Mouse (Mus musculus): ENCODE measurements around the gene Sik2. TPM values are rescaled to one million over a fixed set of nuclear protein-coding genes. Genes with fewer than 3 reads are reported as not detected.

Sik2 gene
- total RNA-seq, 2 experiments from 2014 or later = 12.3 to 27.3 TPM

DNA sequence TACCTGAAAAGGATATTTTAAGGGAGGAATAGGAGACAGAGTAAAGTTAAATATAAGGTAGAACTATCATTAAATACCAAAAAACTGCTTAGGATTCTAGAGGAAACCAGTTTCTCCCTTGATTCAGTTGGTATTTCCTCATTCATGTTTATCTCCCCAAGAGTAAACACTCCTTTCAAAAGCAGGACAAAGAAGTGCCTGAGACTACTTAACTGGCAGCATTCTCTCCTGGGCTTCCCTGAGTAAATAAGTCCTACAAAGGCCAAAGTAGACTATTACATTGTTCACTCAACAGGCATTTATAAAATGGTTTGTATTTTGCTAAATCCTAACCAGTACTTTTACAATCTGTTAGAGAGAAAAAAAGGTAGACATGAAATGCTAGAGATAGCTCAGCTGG lies 22.2 kb downstream of the Sik2 start:
- no peak for ATAC-seq (replicated peaks; ENCODE audit: poor library complexity)

DNA sequence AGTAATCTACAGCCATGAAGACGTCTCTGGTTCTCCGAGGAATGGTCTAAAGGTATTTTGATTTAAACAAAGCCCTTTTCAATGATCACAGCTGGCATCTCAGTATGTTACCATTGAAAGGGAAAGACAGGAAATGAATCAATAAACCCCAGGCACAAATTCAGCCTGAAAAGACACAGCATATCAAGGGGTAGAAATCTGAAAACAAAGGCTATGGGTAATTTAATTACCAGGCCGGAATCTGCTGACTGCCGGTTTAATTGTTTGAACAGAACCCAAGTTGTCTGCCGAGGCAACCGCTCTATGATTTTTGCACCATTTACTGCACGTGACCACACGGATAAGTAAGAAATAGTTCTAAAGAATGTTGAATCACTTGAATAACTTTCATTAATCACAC lies 22.8 kb downstream of the Sik2 start:
- no peak for ATAC-seq (replicated peaks; ENCODE audit: poor library complexity)

DNA sequence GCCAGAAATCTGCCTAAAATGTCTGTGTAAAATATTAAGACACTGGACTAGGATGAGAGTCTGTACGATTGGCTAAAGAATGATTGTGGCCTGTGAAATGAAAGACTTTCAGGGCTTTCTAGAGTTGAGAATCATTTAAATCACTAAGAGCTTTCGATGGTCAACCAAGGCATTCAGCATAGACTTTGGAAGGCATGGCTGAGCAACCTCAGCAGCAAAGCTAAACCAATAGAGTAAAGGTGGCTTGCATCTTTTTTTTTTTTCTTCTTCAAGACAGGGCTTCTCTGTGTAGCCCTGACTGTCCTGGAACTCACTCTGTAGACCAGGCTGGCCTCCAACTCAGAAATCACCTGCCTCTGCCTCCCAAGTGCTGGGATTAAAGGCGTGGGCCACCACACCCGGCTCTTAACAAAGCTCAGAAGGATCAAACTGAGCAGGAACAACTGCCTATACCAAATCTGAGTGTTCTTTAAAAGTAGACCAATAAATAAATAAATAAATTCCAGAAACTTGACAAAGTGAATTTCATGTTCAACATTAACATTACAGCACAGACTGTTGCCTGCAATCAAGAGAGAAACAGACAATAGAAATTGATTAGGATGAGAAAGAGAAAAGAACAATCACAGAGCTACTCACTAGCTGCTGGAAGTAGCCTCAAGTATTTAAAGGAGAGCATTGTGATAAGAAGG lies 27.2 kb downstream of the Sik2 start:
- no peak for ATAC-seq (replicated peaks; ENCODE audit: poor library complexity)

DNA sequence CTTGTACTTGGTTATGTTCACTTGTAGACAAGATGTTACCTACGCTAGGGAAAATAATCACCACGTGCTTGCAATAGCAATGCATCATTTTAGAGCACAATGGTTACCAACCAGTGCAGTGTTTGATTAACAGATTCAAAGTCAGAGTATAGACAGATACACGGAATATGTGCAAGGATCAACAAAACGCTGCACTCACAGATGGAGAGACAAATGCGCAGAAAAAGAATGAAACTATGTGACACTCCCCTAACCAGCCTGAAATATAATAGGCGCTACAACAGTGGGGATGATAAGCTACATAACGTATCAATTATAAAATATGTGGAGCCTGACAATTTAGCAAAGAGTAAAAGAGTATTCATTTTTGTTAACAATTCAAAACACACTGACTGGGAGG lies 34.2 kb downstream of the Sik2 start:
- ATAC-seq (replicated peaks; ENCODE audit: poor library complexity) = no peak

DNA sequence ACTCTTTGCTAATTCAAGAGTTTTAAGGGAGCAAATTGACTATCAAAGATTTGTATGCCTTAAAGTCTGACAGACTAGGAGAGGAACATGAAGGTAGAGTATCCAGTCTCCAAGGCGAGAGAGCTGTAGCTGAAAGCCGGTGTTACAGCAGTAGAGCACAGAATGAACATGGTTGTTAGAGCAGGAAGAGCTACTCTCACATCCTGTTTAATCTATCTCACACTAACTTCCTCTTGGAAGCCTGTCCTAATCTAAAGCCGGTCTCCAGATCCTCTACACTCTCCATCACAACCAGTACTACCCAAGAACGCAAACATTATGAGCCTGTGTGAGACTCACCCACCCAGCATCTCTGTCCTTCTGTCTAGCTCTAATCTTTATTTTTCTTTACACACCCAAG lies 38.5 kb downstream of the Sik2 start:
- peak; percentile 74 for ATAC-seq (replicated peaks; ENCODE audit: poor library complexity)

DNA sequence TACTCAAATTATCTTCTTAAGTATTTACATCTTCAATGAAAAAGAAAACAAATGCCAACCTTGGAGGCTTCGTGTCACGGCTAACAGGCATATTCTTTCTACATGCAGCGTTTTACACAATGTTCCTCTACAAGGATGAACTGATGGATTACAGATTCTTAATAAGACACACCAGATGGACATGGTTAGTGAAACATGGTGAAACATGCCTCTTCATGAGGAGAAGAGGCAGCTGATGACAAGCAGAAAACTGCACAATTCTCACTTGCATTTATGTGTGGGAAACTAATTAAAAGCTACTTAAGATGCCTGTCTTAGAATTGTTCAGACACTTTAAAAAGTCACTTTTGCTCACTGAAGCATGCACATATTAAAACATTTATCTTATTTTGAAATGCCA lies 39.6 kb downstream of the Sik2 start:
- no peak for ATAC-seq (replicated peaks; ENCODE audit: poor library complexity)

DNA sequence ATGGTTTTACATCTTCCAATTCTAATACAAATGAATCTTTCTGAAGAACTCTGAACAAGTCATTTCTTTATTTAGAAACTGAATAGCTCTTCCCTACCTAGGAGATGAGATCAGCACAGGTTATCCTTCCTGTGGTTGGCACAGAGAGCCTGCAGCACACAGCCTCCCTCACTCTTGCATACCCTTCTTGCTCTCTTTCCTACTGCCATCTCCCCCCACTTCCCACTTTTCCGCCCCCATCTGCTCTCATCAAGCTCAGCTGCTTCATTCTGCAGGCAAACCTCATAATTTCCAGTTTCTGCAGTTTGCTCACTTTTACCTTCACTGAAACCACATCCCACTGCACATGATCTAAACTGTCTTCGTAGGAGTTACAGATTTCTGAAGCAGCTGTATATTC lies 42.6 kb downstream of the Sik2 start:
- ATAC-seq (replicated peaks; ENCODE audit: poor library complexity) = peak; percentile 43; the same call in 1 of the 2 replicates

DNA sequence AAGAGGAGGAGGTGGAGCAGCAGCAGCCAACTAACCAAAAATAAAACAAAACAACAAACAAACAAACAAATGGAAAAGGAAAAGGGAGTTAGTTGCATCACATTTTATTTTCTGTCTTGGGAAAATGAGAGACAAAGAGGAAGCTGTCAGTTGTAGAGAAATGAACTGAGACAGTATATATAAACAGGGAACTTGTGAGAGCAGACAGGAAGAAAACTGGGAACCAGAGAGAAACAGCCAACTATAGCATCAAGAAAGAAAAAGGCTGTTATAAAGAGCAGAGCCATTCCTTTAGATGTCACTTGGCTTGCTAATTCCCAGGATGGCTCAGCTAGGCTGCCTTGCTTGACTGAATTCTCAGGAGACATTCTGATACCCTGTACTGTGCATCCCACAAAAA lies 43.5 kb downstream of the Sik2 start:
- ATAC-seq (replicated peaks; ENCODE audit: poor library complexity) = peak; percentile 42

DNA sequence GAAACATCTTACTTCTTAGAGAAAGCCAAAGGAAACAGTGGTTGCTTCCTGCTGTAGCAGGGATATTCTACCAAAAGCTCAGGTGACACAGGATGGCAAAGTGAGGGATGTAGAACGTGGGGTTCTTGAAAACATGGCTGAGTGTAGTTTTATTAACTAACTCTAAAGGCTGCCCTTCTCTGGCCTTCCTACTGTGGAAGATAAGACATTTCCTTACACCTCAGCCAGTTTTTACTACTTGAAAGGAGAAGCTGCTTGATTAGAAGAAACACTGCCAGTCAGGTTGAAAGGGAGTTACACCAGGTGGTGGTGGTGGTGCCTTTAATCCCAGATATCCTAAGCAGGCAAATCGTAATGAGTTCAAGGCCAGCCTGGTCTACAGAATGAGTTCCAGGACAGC lies 44.0 kb downstream of the Sik2 start:
- ATAC-seq (replicated peaks; ENCODE audit: poor library complexity) = no peak; the same call in 1 of the 2 replicates

DNA sequence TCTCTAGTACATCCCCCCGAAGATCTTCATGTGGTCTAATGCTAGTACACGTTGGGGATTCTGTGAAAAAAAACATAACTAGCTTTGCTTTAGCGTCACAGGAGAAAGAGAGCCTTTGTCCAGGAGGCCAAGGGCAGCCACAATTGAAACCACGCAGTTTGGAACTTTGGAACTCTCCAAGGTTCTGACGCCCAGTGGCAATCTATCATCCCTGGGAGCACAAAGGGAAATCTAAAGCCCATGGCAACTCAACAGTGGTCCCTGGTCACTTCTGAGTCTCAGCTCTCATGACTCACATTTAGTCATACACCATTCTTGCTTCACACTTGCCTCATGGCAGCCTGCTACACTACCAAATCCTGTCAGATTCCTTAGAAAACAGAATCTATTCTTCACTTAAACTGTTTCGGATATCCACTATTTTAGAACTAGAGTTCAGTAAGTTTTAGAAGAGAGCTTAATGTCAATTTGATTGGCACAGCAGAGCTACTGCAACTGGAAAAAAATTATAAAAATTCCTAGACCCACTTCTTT lies 50.9 kb downstream of the Sik2 start:
- no peak for ATAC-seq (replicated peaks; ENCODE audit: poor library complexity)

DNA sequence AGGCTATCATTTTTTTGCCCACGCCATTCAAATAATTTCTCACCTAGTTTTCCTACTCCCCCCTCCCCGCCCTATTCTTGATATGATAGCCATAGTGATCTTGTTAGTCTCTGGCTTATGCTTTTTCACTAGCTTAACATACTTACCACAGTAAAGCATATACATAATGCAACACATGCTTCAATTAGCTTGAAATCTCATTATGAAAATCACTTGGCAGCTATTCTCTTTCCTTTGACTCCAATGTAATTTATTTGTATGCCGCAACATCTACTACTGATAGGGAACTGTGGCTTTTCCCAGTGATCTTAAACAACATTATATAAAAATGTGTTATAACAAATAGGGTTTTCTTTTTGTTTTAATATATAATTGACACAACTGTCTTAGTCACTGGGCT lies 53.7 kb downstream of the Sik2 start:
- no peak for ATAC-seq (replicated peaks; ENCODE audit: poor library complexity)

DNA sequence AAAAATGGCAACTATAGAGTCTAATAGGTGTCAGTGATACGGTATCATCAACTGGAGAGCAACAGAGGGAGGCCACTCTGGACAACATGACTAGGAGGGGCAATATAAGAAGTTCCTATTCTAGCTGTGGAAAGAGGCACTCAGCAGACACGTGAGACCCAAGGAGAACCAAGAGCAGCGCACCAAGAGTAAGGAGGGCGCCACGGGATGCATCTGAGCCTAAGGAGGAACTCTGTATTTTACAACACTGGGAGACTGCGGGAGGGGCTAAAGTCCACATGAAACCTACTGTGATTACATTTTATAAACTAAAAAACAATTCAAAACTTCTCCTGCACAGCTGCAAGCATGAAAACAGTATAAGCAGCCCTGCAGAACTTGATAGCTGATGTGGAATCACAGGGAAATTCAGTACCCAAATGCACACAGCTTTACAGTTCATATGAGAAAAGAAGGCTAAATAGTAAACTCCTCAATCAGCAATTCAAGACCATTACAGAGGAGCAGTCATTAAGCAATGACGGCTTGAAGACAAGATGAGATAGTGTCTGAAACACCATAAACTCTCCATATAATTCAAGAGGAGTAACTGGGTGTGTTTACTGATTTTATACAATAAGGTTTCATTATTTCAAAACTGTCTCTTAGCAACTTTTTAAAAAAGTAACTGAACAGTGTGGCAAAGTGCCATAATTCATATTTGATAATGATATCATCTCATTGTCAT lies 60.6 kb downstream of the Sik2 start:
- peak; percentile 45; the same call in 1 of the 2 replicates for ATAC-seq (replicated peaks; ENCODE audit: poor library complexity)

DNA sequence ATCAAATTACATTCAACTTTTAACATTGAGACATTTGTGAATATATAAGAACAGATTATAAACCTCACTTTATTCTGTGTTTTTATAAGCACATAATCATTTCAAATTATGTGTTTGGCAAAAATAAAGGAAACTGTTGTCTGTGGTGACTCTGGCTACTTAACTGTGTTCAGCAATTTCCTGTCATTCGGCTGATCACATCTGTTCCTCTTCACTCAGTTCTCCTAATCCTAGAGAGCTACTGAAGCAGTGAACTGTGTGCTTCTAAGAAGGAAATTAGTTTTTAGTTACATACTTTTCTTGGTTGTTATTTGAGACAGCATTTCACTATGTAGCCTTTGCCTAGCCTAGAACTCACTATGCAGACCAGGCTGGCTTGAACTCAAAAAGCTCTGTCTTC lies 62.5 kb downstream of the Sik2 start:
- peak; percentile 66 for ATAC-seq (replicated peaks; ENCODE audit: poor library complexity)

DNA sequence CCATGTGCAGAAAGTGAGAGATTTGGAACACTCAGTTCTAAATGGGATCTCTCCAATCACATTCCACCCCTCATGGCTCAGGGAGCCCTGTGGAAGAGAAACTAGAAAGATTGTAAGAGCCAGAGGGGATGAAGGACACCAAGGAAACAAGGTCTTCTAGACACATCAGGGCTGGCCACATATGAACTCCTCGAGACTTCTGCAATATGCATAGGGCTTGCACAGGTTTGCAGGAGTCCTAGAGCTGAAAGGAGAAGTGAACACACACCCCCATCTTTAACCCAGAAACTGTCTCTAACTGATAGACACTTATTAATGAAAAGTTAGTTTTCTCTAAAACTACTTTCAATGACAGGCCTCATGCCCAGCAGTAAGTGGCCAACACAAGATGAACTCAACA lies 64.0 kb downstream of the Sik2 start:
- ATAC-seq (replicated peaks; ENCODE audit: poor library complexity) = peak; percentile 75

DNA sequence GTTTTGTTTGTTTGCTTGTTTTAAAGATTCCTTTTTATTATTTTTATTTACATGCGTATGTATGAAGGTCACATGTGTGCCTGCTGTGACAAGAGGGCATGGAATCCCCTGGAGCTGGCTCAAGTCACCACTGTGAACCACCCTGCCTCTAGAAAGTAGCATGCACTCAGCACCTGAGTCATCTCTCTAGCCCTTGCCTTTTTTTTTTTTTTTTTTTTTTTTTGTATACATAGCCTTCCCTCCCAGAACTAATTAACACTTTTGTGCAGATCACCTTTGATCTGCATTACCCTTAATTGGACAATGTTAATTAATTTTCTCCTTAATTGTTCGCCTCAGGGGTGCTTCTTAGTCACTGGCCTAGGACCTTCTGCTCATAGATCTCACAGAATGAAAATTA lies 66.2 kb downstream of the Sik2 start:
- no peak for ATAC-seq (replicated peaks; ENCODE audit: poor library complexity)

DNA sequence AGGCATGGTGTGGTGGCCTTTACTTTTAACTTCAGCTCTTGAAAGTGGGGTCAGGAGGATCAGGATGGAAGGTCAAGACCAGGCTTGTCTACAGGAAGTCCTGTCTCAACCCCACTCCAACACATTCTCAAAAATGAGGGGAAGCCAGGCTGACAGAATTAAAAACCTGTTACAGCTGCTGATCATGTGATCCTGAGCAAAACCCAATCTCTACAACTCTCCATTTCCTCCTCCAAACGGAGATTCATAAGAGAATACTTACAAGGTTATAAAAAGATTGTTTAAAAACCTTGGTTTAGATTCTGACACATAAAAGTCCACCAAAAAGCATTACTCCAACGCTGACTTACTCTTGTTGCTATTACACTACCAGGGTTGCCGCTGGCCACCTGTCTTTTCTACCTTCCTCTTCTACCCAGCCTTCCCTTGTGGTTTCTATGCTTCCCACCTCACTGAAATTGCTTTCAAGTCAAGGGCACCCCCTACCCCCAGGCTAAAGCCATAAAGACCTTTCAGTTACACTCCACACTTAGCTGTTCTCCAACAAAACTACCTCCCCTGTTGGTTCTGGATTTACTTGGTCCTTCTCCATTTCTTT lies 67.0 kb downstream of the Sik2 start:
- 0 out of 2 replicates have a peak, but pooled peaks have one; percentile 18 for ATAC-seq (replicated peaks; ENCODE audit: poor library complexity)

DNA sequence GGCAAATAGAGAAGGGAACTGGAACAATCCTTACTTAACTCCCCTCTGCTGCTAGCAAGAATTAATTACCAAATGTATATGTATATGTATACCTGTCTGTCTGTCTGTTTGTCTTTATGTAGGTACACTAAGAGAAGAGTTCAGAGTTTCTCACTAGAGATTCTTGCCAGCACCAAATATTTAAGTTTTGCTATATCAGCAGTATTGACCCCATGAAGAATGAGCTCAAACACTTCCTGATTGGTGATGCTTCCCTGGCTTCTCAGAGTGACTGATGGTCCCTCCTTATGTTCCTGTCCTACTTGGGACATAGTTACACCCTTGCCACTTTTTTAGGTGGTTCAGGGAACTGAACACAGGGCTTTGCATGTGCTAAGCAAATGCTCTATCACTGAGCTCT lies 78.9 kb downstream of the Sik2 start:
- ATAC-seq (replicated peaks; ENCODE audit: poor library complexity) = no peak

DNA sequence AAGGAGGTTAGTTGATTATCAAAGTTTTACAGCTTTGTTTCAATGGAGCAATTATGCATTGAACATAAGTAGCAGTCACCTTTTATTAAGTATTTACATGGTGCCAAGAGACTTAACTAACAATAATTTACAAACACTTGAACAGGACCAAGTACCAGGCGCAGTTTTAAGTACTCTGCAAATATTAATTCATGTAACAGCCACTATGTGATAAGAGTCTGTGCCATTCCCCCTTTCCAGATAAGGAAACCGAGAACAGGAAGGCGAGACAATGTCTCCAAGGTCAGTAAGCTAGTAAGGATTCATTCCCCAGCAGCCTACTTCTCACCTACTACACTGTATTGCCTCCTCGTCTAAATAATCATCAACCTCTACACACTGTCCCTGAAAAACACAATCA lies 83.1 kb downstream of the Sik2 start:
- ATAC-seq (replicated peaks; ENCODE audit: poor library complexity) = no peak; the same call in 1 of the 2 replicates

DNA sequence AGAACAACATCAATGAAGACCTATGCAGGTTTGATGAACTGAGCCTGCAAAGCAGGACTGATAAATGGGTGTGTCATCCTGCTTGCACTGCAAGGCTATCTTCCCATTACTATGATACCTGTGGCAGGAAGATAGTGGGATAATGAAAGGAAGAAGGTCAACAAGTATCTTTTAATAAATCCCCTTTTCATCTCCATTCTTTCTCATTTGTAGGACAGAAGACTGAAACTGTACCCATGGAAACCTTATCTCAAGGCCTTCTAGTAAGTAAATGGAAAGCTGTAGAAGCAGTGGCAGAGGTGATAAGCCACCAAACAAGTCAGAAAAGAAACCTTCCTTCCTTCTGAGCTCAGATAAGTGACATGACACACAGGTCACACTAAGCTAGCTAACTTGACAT lies 84.4 kb downstream of the Sik2 start:
- peak; percentile 91 for ATAC-seq (replicated peaks; ENCODE audit: poor library complexity)

DNA sequence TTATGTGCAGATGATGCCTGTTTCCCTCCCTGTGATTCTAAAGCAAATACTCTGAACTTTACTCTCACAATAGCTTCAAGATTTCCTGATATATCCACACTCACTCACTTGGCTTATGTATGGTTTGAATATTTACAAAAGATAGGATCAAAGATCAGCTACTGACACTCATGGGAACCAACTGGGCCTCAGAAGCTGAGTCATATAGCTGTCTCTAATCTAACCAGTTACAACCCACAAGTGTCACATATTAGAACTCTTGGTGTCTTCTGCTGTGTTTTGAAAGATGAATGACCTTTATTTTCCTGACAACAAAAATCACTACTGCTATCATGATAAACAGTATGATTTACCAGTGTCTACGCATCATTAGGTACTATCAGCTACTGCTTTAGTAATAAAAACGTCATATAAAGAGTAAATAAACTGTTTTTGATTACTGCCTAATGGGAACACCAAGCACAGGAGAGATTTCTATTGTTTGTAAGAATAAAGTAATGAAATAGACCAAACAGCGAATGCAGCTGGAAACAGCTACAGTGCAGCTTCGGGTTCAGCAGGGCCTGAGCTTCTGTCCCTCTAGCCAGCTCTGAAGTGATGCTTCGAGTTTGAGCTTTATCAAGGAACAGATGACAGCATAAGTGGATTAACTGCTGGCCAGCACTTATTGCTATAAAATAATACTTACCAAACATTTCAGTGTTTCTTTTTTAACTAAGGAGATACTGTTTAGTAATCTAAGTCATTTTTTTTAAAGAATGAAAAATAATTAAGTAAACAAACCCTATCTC lies 86.3 kb downstream of the Sik2 start:
- no peak for ATAC-seq (replicated peaks; ENCODE audit: poor library complexity)

Measured in megakaryocyte progenitor cell, adult 5-6 weeks (primary cell).